Mouse (Mus musculus): ENCODE measurements around the gene Zfp213.

- TF ChIP-seq TAL1 (IDR thresholded peaks at IDR 0.05; ENCODE audit: low read length), result no peak
- TF ChIP-seq GATA1 (IDR thresholded peaks at IDR 0.05; ENCODE audit: low read length), result no peak
Observed at GRCm38 (mm10) chr17:23518701-23519423, 45.2 kb downstream of the Zfp213 start.

Measured in erythroblast, embryonic 14.5 days (primary cell).